Mouse (Mus musculus): Measurements from ENCODE around the gene Ctla4. TPM values are rescaled to one million over a fixed set of nuclear protein-coding genes. Genes with fewer than 3 reads are reported as not detected.
A peak's percentile ranks its signal among the peaks of the same experiment; 100 is the strongest.

Gene Ctla4
- polyA plus RNA-seq, 1 experiment from 2014 or later = not detected

GRCm38 (mm10) chr1:60955186-60955585 lies 68.4 kb downstream of the Ctla4 start:
- no peaks in the 10 kb centered on the region for H3K36me3 ChIP-seq (ENCODE audit: control insufficient read depth, insufficient read depth, low read length)
- no peaks in the 10 kb centered on the region for H3K9me3 ChIP-seq (ENCODE audit: control insufficient read depth, low read length)
- no peaks in the 10 kb centered on the region for H3K27me3 ChIP-seq (replicated peaks; ENCODE audit: control insufficient read depth, insufficient read depth, low read length)
- no peak overlapping the region for H3K27ac ChIP-seq (replicated peaks; ENCODE audit: low read depth, low read length)
- no peak overlapping the region for H3K4me3 ChIP-seq (ENCODE audit: low read depth, low read length)
- H3K4me2 ChIP-seq (ENCODE audit: low read depth, low read length) = no peak overlapping the region
- ATAC-seq (ENCODE audit: low read depth) (no peak), DNase-seq (ENCODE audit: low spot score) (peak; percentile 75)
- no peak overlapping the region for H3K9ac ChIP-seq (ENCODE audit: low read depth, low read length)
- no peaks in the 10 kb centered on the region for H3K4me1 ChIP-seq (ENCODE audit: control insufficient read depth, insufficient read depth, low read length)
- WGBS = 80% methylated on average over 3 of the region's 3 CpGs

- no peaks in the 10 kb centered on the region for H3K27me3 ChIP-seq (replicated peaks; ENCODE audit: control insufficient read depth, insufficient read depth, low read length)
- no peak for ATAC-seq (ENCODE audit: low read depth)
- H3K9me3 ChIP-seq (ENCODE audit: control insufficient read depth, low read length) = no peaks in the 10 kb centered on the region
- H3K4me3 ChIP-seq (ENCODE audit: low read depth, low read length) = no peak overlapping the region
- WGBS = 84% methylated on average over 6 of the region's 6 CpGs
- no peaks in the 10 kb centered on the region for H3K36me3 ChIP-seq (ENCODE audit: control insufficient read depth, insufficient read depth, low read length)
- no peak overlapping the region for H3K27ac ChIP-seq (replicated peaks; ENCODE audit: low read depth, low read length)
- no peak for DNase-seq (ENCODE audit: low spot score)
- H3K9ac ChIP-seq (ENCODE audit: low read depth, low read length) = no peak overlapping the region
- H3K4me1 ChIP-seq (ENCODE audit: control insufficient read depth, insufficient read depth, low read length) = no peaks in the 10 kb centered on the region
- H3K4me2 ChIP-seq (ENCODE audit: low read depth, low read length) = no peak overlapping the region
Measured at GRCm38 (mm10) chr1:60956196-60956595, 69.4 kb downstream of the Ctla4 start.

DNA sequence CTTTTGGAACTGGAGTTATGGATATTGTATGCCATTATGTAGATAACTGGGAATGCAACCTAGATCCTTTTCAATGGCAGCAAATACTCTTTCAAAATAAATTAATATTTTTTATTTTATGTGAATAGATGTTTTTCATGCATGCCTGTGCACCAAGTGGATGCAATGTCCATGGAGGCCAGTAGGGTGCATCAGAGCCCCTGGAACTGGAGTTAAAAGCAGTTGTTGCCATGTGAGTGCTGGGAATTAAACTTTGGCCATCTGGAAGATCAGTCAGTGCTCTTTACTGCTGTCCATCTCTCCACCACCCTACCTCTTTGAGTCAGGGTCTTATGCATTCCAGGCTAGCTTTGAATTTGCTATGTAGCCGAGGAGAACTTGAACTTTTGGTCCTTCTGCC lies 71.5 kb downstream of the Ctla4 start:
- no peak overlapping the region for H3K27ac ChIP-seq (replicated peaks; ENCODE audit: low read depth, low read length)
- DNase-seq (ENCODE audit: low spot score) (no peak), ATAC-seq (ENCODE audit: low read depth) (no peak)
- no peaks in the 10 kb centered on the region for H3K9me3 ChIP-seq (ENCODE audit: control insufficient read depth, low read length)
- H3K4me1 ChIP-seq (ENCODE audit: control insufficient read depth, insufficient read depth, low read length) = no peaks in the 10 kb centered on the region
- H3K36me3 ChIP-seq (ENCODE audit: control insufficient read depth, insufficient read depth, low read length) = no peaks in the 10 kb centered on the region
- WGBS = 89% methylated on average over 1 of the region's 1 CpGs
- no peak overlapping the region for H3K4me3 ChIP-seq (ENCODE audit: low read depth, low read length)
- H3K4me2 ChIP-seq (ENCODE audit: low read depth, low read length) = no peak overlapping the region
- H3K9ac ChIP-seq (ENCODE audit: low read depth, low read length) = no peak overlapping the region
- H3K27me3 ChIP-seq (replicated peaks; ENCODE audit: control insufficient read depth, insufficient read depth, low read length) = no peaks in the 10 kb centered on the region

DNA sequence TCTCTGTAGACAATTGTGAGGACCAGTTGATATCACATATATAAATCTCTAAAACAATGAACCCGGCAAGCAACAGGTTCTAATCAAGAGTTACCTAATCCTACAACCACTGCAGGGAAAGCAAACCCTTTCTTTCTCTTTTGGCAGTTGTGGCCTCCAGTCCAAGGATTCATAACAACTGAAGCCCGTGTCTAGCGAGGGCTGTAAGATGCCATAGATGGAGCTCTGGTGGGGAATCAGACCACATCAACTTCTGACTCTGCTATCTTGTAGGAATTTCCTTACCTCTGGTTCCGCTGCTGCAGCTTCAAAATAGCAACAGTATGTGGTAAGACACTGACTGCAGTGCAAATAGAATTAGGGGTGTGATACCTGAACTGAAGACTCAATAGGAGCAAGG lies 72.4 kb downstream of the Ctla4 start:
- WGBS = 73% methylated on average over 4 of the region's 4 CpGs
- ATAC-seq (ENCODE audit: low read depth) (no peak), DNase-seq (ENCODE audit: low spot score) (no peak)
- H3K27me3 ChIP-seq (replicated peaks; ENCODE audit: control insufficient read depth, insufficient read depth, low read length) = no peaks in the 10 kb centered on the region
- no peak overlapping the region for H3K9ac ChIP-seq (ENCODE audit: low read depth, low read length)
- H3K36me3 ChIP-seq (ENCODE audit: control insufficient read depth, insufficient read depth, low read length) = no peaks in the 10 kb centered on the region
- no peak overlapping the region for H3K27ac ChIP-seq (replicated peaks; ENCODE audit: low read depth, low read length)
- H3K4me2 ChIP-seq (ENCODE audit: low read depth, low read length) = no peak overlapping the region
- no peaks in the 10 kb centered on the region for H3K9me3 ChIP-seq (ENCODE audit: control insufficient read depth, low read length)
- no peak overlapping the region for H3K4me3 ChIP-seq (ENCODE audit: low read depth, low read length)
- H3K4me1 ChIP-seq (ENCODE audit: control insufficient read depth, insufficient read depth, low read length) = no peaks in the 10 kb centered on the region

DNA sequence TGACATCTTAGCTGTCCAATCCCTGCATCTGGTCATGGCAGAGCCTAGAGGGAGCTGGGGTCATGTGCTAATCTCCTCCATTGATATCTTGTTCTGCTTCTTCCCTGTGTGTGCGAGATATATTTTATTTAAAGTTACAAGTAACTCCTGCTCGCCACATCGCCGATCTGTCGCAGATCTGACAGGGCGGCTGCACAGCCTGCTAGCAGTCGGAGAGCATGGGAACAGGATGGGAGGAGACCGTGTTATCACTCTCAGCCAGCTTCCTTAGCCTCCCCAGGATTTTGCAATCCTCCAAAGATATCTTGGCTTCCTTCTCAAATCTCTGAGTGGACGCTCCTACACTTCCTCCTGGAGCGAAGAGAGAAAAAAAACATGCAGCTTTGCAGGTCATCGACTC lies 73.7 kb downstream of the Ctla4 start:
- WGBS = 71% methylated on average over 11 of the region's 11 CpGs
- Histone ChIP-seq H3K4me2 (ENCODE audit: low read depth, low read length) (no peak overlapping the region; the same call in 1 of the 2 replicates), H3K9me3 (ENCODE audit: control insufficient read depth, low read length) (no peaks in the 10 kb centered on the region), H3K27ac (replicated peaks; ENCODE audit: low read depth, low read length) (no peak overlapping the region), H3K36me3 (ENCODE audit: control insufficient read depth, insufficient read depth, low read length) (no peaks in the 10 kb centered on the region), H3K27me3 (replicated peaks; ENCODE audit: control insufficient read depth, insufficient read depth, low read length) (no peaks in the 10 kb centered on the region), H3K4me1 (ENCODE audit: control insufficient read depth, insufficient read depth, low read length) (no peaks in the 10 kb centered on the region), H3K9ac (ENCODE audit: low read depth, low read length) (no peak overlapping the region), H3K4me3 (ENCODE audit: low read depth, low read length) (no peak overlapping the region)
- DNase-seq (ENCODE audit: low spot score) (no peak), ATAC-seq (ENCODE audit: low read depth) (no peak)

DNA sequence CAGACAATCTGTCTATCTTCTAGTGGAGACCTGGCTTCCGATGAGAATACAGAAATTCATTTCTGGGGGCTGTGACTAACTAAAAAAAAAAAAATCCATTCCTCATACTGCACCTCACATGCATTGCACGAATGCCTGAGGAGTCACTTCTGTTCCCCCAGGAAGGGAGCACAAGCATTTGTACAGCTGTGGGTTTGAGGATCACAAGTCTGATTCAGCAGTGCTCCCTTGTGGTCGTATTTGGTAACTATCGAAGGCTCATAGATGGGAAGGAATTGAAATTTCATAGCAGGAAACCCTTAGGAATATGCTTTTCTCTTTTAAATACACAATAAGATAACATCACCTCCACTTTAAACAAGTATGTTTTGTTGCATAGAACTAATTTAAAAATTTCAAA lies 74.3 kb downstream of the Ctla4 start:
- Histone ChIP-seq H3K4me3 (ENCODE audit: low read depth, low read length) (no peak overlapping the region), H3K9ac (ENCODE audit: low read depth, low read length) (no peak overlapping the region), H3K27me3 (replicated peaks; ENCODE audit: control insufficient read depth, insufficient read depth, low read length) (no peaks in the 10 kb centered on the region), H3K9me3 (ENCODE audit: control insufficient read depth, low read length) (no peaks in the 10 kb centered on the region), H3K27ac (replicated peaks; ENCODE audit: low read depth, low read length) (no peak overlapping the region), H3K4me1 (ENCODE audit: control insufficient read depth, insufficient read depth, low read length) (no peaks in the 10 kb centered on the region), H3K36me3 (ENCODE audit: control insufficient read depth, insufficient read depth, low read length) (no peaks in the 10 kb centered on the region), H3K4me2 (ENCODE audit: low read depth, low read length) (no peak overlapping the region)
- ATAC-seq (ENCODE audit: low read depth) = peak; percentile 74; the same call in 1 of the 2 replicates
- peak; percentile 90 for DNase-seq (ENCODE audit: low spot score)
- 21% methylated on average over 4 of the region's 4 CpGs for WGBS

DNA sequence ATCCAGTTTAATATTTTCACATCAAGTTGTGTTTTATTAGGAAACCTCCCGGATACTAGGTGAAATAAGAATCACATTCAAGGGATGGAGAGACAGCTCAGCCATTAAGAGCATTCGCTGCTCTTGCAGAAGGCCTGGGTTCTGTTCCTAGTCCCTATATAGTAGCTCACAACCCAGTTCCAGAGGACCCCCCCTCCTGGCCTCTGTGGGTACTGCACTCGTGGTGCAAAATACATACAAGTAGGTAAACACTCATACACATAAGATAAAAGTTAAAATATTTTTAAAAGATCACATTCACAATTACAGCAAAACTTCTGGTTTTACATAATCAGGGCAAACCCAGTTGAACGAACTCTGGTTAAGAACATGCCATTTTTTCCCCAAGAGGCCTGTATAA lies 75.3 kb downstream of the Ctla4 start:
- no peaks in the 10 kb centered on the region for H3K36me3 ChIP-seq (ENCODE audit: control insufficient read depth, insufficient read depth, low read length)
- no peak overlapping the region for H3K4me3 ChIP-seq (ENCODE audit: low read depth, low read length)
- no peaks in the 10 kb centered on the region for H3K4me1 ChIP-seq (ENCODE audit: control insufficient read depth, insufficient read depth, low read length)
- H3K27ac ChIP-seq (replicated peaks; ENCODE audit: low read depth, low read length) = no peak overlapping the region
- no peaks in the 10 kb centered on the region for H3K27me3 ChIP-seq (replicated peaks; ENCODE audit: control insufficient read depth, insufficient read depth, low read length)
- no peak for ATAC-seq (ENCODE audit: low read depth)
- H3K9me3 ChIP-seq (ENCODE audit: control insufficient read depth, low read length) = no peaks in the 10 kb centered on the region
- H3K4me2 ChIP-seq (ENCODE audit: low read depth, low read length) = no peak overlapping the region
- WGBS = 89% methylated on average over 4 of the region's 4 CpGs
- no peak overlapping the region for H3K9ac ChIP-seq (ENCODE audit: low read depth, low read length)
- DNase-seq (ENCODE audit: low spot score) = no peak

Other genes with a start within 250 kb of the Ctla4 start
- gene Cd28, start 170.2 kb upstream of the Ctla4 start, polyA plus RNA-seq (2014; fragmentation: Nextera tagmentation; extraction: Ambion mirVana) = 0.28 and 0.35 TPM in 2 replicates
- 0.40 and 0.54 TPM in 2 replicates for gene Icos, start 90.9 kb downstream of the Ctla4 start, polyA plus RNA-seq (2014; fragmentation: Nextera tagmentation; extraction: Ambion mirVana)